Mouse (Mus musculus) spleen, postnatal 36 days (tissue): Measurements from ENCODE around the gene Disp1.

Source experiments
- DNase-seq, 2 experiments: peaks; one replicate each; pipeline ENCODE4 v3.0.0; 2022; ENCODE audit warnings: low spot score in 2 of 2, mixed read lengths in 1 of 2

The Disp1 gene

GRCm38 (mm10) chr1:183163512-183164189 is 57.7 kb downstream of the Disp1 start:
- DNase-seq = no peak

DNA sequence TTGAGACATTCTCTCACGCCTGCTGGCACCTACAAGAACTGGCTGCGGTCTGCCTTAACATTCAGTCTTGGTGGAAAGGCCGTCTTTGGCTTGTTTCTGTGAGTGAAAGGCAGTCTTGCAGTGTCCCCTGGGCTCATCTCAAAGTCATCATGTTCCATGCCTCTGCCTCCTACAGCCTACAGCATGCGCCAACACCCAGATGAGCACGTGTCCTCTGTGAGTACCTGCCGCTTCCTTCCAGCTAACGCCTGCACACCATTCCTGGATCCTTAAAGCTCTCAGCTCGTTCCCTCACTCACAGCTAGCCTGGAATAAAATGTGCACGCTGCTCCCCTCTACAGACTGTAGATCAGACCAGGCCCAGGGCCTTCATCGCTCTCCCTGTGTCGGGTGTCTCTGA is 60.3 kb downstream of the Disp1 start:
- no peak for DNase-seq

DNA sequence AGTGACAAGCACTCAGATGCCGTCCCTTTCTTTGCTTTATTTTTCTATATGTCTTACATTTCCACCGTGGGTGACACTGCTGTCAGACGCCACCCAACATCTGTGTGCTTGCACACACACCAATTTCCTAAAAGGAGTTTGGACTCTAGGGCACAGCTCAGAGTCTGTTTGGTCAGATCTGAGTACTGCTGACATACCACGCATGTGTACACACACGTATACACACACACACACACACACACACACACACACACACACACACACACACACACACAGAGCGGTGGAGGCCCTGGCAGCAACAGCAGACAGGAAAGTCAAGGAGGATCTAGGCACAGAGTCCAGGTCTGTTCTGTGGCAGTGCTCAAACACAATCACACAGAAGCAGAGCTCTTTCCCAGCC is 61.1 kb downstream of the Disp1 start:
- DNase-seq = no peak

- DNase-seq = no peak
Observed at GRCm38 (mm10) chr1:183159183-183159582, 62.1 kb downstream of the Disp1 start.

- no peak for DNase-seq
Observed at GRCm38 (mm10) chr1:183155600-183155999, 65.7 kb downstream of the Disp1 start.

DNA sequence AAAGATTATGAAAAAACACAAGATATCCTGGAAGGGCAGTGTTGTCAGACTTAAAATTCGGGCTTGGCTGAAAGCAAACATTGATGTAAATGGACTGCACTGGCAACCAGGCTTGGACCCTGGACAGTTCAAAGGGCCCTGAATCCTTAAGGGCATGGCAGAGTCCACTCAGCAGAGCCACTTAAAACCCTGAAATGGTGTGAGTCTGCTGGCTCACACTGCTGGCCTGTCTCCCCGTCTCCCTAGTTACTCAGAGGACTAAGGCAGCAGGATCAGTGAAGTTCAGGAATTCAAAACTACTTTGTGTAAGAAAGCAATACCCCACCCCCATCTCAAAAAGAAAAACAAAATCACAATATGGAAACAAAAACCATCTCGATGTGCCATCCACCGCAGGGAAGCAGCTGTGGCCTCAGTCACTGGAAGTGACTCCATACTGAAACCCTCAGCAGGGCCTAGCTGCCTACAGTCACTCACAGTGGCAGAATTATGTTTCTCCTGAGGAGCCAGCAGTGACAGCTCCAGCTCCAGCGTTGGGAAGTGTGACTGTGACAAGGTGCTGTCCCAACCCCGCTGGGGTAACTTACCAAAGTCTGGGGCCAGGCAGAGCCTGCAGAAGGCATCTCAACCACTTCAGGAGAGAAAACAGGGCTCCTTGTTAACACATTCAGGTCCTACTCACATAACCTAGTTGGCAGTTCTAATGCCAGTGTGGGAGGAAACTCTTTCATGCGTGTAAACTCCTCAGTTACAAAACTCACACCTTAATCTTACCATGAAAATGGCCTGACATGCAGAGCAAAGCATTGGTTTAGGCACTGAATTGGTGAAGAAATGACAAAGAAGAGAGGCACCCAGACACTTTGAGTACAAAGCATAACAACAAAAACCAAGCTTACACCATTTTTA is 66.8 kb downstream of the Disp1 start:
- DNase-seq = no peak

DNA sequence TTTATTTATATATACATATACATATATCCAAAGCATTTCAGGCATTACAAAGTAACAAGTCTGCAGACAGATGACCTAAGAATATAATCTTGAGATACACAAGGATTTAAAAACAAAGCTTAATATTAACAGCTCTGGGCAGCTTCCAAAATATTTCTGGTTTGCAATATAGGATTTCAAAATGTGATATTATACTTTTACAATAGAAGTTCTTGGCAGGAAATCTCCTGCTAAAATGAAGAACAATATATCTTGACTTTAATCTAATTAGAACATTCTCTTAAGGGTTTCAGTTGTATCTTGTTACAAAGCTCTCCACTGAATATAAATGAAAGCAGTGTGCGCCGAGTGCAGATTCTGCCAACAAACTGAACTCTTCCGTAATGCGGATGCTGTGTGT is 68.0 kb downstream of the Disp1 start:
- no peak for DNase-seq

DNA sequence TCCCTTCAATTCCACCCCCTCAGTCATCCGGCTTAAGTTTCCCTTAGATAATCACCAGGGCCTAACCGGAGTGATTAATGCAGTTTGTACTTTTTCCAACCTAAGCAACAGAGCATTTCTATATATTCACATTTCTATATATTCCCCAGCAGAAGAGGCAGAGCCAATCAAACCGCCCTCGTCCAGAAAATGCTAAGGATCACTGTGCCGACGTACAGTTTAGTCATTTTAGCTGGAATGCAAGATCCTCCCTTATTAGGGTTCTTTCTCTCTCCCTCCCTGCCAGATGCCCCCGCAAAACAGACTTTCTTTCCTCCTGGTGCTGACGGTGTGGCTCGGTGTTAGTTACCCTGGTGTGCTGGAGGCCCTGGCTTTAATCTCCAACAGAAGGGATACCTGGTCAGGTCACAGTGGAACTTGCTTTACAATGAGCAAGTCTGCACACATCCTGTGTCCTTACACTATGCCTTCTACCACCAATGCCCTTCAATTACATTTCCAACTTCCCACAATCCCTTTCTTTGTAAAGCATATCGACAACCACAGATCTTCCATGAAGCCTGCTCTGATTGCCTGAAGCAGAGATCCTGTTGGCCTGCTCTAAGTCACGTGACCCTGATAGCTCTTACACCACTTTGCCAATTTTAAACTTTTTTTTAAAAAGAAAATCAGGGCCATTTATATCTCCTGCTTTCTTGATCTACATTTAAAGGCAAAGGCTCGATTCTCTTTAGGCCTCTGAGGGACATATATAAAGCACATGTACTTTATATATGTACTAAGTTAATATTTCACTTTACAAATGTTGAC is 69.6 kb downstream of the Disp1 start:
- no peak for DNase-seq

DNA sequence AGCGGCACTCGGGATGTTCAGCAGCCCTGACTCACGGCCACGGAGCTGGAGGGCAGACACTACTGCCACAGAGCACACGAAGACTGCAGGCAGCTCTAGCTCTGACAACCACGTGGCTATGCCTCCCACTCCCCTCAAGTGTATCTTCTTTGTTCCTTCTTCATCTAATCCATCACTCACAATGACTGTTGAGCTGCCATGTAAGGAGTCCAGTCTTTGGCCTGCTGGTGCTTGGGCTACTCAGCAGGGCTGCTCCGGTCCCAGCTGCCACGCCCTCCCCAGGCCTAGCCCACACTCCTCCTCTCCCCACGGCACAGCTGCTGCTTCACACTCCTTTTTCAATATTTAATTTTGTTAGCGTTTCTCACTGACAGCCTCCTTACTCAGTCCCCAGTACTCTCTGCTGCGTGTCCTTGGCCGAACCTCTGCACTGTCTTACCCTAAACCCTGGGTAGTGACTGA is 70.9 kb downstream of the Disp1 start:
- no peak for DNase-seq

DNA sequence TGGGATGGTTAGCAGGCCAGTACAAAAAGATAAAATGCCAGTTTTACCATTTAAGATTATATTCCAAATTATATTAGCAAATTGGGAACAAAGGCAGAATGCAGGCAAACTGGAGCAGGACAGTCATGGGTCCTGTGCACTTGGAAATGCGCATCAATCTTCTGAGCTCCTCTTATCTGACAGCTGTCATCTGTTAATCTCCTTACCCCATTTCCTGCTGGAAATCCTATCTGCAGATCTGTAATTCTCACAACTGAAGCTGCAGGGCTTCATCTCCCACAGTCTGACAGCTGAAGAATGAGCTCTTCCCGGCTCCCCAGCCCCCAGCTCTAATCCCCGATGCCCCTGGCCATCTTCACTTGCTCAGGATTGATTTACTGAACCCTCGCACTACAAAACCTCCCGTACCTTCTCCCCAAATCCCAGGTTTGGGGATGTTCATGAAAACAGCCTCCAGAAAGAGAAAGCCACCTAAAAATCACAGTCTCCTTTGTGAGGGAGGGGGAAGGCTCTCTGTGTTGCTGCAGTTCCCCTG is 71.7 kb downstream of the Disp1 start:
- DNase-seq = no peak

DNA sequence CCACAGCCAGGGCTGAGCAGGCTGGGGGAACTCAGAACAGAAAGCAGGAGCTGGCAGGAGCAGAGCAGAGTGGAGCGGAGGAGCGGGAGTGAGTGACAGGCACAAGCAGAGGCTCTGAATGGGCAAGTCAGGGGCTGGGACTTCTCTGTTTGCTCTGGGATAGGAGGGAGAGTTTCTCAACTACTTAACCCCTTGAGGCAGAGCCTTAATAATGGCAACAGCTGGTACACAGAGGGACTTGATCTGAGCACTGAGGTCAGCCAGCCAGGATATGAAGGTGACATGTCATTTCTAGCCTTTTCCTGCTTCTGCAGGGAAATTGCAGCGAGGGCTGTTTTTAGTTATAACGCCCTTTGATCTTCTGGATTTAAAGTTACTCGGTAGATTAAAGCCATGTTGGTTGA is 73.9 kb downstream of the Disp1 start:
- peak in 1 of 2 experiments; percentile 16 for DNase-seq

DNA sequence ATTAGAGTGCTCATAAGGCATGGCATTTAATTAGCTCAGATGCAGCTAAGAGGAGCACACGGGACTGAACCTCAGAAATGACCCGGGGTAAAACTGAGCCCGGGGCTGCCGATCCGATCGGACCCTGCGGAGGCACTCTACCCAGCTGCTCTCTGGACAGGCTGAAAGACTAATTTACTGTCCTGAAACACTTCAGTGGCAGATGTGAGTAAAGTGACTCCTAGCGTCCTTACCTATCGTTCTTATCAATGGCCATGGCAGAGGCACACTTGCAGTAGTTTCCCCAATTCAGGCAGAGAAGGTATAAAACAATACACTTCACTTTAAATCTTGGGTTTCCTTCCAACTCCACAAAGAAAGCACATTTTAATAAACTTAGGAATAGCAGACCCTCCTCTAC is 74.5 kb downstream of the Disp1 start:
- no peak for DNase-seq

DNA sequence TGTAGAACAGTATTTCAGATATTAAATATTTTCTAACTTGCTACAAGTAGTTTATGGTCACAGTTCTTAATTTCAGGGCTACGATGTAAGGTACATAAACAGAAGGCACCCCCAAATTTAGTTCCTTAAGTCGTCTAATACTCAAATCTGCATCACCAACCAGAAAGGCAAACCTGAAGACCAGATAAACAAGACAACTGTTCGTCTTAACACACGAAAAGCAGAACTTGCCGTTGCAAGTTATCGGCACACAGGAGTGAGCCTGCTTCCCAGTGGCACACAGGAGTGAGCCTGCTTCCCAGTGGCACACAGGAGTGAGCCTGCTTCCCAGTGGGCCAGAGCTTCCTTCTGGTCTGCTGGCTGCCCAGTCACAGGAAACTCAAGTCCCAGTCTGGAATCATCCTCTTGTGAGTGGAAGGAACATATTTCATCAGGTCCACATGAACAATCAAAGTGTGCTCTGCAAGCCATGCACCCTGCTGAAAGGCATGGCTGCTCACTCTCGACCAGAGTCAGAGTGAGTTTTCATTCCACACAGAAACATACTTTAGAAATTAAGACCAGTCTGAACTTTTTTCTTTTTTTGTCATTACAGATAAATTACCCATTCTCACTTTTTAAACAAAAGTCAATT is 75.1 kb downstream of the Disp1 start:
- DNase-seq = no peak

DNA sequence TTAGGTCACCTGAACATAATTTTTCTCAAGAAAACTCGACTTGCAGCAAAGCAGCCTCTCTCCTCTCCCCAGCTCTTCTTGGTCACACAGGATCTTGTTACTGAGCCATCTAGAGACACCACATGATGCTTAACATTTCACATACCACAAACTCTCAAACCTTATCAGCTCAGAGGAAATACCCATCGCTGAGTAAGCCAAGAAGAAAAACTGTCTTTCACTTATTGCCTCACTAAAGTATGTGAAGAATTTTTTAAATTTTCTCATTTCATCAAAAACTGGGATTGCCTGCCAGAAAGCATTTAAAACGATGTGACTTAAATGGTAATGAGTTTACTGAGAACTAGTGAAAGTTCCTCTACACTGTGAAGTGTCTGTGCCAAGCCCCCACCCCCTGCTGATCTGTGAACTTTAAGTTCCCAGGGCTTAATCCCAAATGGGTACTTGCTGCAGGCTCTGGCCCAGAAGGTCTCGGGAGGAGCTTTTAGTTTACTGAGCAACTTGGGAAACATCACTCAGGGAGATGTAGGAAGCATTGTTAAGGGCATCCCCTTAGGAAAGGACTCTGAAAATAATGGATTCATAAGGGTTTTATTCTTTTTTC is 76.6 kb downstream of the Disp1 start:
- no peak for DNase-seq

DNA sequence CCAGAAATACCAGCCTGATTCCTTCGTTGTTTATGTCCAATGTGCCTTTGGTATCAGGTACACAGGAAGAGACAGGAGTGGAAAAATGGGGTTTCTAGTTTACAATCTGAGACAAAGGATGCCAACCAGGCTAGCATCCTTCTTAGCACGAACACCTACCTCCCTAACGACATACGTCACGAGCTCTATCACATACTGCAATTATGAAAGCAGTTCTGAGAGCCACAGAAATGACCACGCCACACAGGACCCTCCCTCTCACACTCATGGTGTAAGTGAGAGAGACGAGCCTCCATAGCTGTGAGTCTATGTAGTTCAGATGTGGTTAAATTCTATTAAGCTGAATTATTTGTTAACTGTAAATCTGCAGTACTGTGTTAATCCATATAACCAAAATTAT is 78.1 kb downstream of the Disp1 start:
- DNase-seq = no peak

DNA sequence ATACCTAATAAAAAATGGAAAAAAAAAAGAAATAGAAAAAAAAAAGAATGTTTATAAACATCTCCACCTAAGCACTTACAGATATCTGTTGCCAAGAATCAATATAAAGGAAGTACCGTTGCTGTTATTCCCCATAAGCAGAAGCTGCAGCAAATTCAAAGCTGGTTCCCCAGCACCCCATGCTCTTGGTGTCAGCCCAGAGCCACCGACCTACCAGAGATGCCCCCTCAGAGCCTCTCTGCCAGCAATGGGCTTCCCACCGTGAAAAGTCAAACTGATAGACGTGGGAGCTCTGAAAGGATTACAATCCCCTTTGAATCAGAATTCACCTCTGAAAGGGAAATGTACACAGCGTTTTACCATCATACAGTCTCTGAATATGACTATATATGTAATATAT is 78.8 kb downstream of the Disp1 start:
- DNase-seq = no peak

DNA sequence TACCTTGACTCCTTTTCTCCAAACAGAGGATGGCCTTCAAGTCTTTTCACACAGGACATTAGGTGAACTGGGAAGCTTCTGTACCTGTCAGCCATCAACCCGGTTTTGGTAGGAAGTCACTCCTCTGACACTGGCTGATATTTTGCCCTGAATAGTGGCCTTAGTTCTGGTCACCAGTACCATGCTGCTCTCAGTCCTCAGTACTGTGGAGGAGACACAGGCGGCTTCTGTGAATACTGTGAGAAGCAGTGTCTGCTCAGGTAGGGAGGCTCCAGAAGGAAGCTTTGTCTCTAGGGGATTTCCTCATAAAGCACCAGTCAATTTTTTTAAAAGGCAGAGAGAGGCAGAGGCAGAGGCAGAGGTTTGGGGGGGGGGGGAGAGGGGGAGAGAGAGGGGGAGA is 80.0 kb downstream of the Disp1 start:
- DNase-seq = no peak

DNA sequence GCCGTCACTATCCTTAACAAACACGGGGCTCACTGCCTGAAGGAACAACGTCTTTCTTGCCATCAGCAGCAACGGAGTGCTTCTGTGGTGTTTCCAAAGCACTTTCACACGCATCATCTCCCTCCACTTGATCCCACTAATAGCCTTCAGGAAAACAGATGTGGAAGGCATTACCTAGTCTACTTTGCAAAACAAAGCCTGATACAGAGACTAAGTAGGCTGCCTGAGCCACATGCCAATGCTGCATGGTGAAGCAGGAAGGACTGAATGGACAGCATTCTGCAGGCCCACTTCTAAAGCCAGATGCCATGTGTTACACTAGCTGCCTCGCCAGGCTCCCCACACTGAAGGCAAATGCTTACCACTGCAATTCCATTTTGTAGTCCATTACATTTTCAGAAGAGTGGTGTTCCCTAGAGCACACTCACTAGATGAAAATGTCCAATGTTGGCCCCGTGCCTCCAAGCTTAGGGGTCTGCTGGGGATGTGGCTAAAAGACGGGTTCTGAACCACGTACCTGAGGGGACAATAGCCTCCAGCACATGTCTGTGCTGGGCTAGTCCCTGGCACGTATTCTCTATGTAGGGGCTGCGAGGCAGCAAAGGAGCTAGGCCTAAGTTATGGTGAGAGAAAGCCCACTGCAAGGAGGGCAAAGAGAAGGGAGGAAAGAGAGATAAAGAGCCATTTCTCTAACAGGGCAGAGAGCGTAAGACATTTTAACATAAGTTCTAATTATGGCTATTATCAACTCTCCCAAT is 80.6 kb downstream of the Disp1 start:
- no peak for DNase-seq

DNA sequence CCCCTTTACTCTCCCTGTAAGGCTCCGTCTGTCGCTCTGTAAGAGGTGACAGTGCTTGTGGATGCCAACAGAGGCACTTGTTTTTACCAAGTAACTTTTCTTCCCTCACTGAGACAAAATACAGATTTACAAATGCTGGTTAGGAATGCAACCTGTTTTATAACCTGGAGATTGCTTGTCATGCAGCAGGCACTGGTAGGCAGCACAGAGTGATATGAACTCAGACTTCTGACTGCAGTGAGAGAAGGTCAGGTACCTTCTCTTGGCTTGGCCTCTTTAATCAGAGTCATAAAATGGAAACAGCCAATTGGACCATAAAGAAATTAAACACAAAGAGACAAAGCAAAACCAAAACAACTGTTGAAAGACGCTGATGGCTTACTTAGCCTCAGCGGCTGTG is 83.2 kb downstream of the Disp1 start:
- no peak for DNase-seq

DNA sequence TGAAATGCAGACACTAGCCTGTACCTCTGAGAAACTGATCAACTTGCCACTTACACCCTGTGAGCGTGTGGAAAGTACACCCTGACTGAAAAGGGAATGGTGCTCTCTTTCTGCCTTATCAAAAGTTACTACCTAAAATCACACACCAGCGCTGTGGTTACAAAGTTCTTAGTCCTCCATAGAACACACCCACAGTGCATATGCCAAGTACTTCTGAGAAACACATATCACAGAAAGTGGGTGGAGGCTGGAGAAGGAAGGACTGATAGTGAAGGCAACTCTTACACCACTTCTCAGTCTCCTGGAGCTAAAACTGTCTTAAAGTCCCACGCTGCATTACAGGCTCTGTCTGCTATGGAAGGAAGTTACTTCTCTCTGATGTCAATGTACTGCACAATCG is 86.9 kb downstream of the Disp1 start:
- DNase-seq = no peak
